Mouse (Mus musculus): ENCODE results near the gene Kcnma1. TPM values are rescaled to one million over a fixed set of nuclear protein-coding genes. Genes with fewer than 3 reads are reported as not detected.

The Kcnma1 gene
- polyA plus RNA-seq, 2 experiments = 5.4 to 8.5 TPM

DNA sequence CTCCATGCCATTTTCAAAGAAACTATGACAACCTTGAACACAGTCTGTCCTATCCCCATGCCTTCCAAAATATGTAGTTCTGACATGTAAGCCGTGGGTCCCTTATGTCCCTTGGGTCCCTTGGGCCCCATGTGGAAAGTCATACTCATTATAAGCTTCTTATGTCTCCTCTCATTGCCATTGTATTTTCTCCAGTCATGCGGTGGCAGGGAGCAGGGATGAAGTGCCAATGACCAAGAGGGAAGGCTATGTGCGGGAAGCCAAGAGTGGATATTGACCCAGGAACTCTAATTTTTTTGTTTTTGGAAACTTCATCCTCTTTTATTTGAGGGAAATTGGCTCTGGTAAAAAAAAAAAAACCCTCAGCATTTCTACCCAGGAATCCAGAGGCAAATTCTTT lies 517.5 kb downstream of the Kcnma1 start:
- Histone ChIP-seq H3K9ac (ENCODE audit: low read depth, low read length, severe bottlenecking) (no peak overlapping the region), H3K36me3 (ENCODE audit: control insufficient read depth, insufficient read depth, low read length) (no peaks in the 10 kb centered on the region), H3K4me2 (replicated peaks; ENCODE audit: low read depth, low read length, severe bottlenecking) (no peak overlapping the region), H3K9me3 (ENCODE audit: control insufficient read depth, low read length) (no peaks in the 10 kb centered on the region), H3K4me3 (replicated peaks; ENCODE audit: low read length) (no peak overlapping the region), H3K27ac (replicated peaks; ENCODE audit: low read depth, low read length) (no peak overlapping the region), H3K4me1 (ENCODE audit: control insufficient read depth, insufficient read depth, low read length) (peaks cover 4% of the 10 kb centered on the region), H3K27me3 (ENCODE audit: control insufficient read depth, insufficient read depth, low read length) (no peaks in the 10 kb centered on the region)
- no peak for DNase-seq (ENCODE audit: low spot score)
- WGBS = 93% methylated on average over 3 of the region's 3 CpGs
- no peak for TF ChIP-seq POLR2A (IDR thresholded peaks at IDR 0.05; ENCODE audit: borderline replicate concordance, extremely low read depth, insufficient read depth, insufficient read length)
- no peak for ATAC-seq (ENCODE audit: low FRiP score, low read depth)

DNA sequence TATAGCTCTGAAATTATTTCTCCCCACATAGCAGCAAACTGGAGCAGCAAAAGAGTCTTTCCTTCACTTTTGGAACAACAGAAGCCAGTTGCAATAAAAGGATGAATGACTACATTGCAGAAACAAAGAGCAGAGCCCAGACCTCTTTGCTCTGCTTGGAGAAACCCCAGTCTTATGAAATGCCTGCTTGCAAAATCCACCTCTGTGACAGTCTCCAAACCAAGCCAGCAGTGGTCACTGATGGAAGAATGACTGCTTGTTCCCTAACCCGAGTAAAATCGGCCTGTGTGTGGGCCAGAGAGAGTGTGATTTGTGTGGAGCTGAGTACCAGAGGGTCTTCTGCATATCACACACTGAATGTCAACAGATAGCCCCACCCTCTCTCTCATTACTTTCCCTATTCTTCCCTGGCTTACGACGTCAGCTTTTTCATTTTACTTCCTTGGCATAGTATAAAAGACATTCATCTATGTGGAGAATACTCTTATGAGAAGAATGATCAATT lies 518.0 kb downstream of the Kcnma1 start:
- TF ChIP-seq POLR2A (IDR thresholded peaks at IDR 0.05; ENCODE audit: borderline replicate concordance, extremely low read depth, insufficient read depth, insufficient read length) = no peak
- Histone ChIP-seq H3K4me2 (replicated peaks; ENCODE audit: low read depth, low read length, severe bottlenecking) (no peak overlapping the region), H3K4me3 (replicated peaks; ENCODE audit: low read length) (no peak overlapping the region), H3K4me1 (ENCODE audit: control insufficient read depth, insufficient read depth, low read length) (peaks cover 2% of the 10 kb centered on the region; the same call in 1 of the 2 replicates), H3K27ac (replicated peaks; ENCODE audit: low read depth, low read length) (no peak overlapping the region), H3K27me3 (ENCODE audit: control insufficient read depth, insufficient read depth, low read length) (no peaks in the 10 kb centered on the region), H3K9ac (ENCODE audit: low read depth, low read length, severe bottlenecking) (no peak overlapping the region), H3K9me3 (ENCODE audit: control insufficient read depth, low read length) (no peaks in the 10 kb centered on the region), H3K36me3 (ENCODE audit: control insufficient read depth, insufficient read depth, low read length) (no peaks in the 10 kb centered on the region)
- ATAC-seq (ENCODE audit: low FRiP score, low read depth) (no peak), DNase-seq (ENCODE audit: low spot score) (no peak)
- 74% methylated on average over 4 of the region's 4 CpGs for WGBS

GRCm38 (mm10) chr14:23494496-23494800 lies 519.8 kb downstream of the Kcnma1 start:
- H3K27ac ChIP-seq (replicated peaks; ENCODE audit: low read depth, low read length) = no peak overlapping the region; the same call in 1 of the 2 replicates
- H3K36me3 ChIP-seq (ENCODE audit: control insufficient read depth, insufficient read depth, low read length) = no peaks in the 10 kb centered on the region
- H3K27me3 ChIP-seq (ENCODE audit: control insufficient read depth, insufficient read depth, low read length) = no peaks in the 10 kb centered on the region
- H3K4me3 ChIP-seq (replicated peaks; ENCODE audit: low read length) = no peak overlapping the region
- H3K4me2 ChIP-seq (replicated peaks; ENCODE audit: low read depth, low read length, severe bottlenecking) = no peak overlapping the region
- no peak for DNase-seq (ENCODE audit: low spot score)
- peak; percentile 71 for ATAC-seq (ENCODE audit: low FRiP score, low read depth)
- peaks cover 2% of the 10 kb centered on the region; the same call in 1 of the 2 replicates for H3K4me1 ChIP-seq (ENCODE audit: control insufficient read depth, insufficient read depth, low read length)
- H3K9me3 ChIP-seq (ENCODE audit: control insufficient read depth, low read length) = no peaks in the 10 kb centered on the region
- no peak overlapping the region for H3K9ac ChIP-seq (ENCODE audit: low read depth, low read length, severe bottlenecking)
- 62% methylated on average over 3 of the region's 3 CpGs for WGBS
- no peak for TF ChIP-seq POLR2A (IDR thresholded peaks at IDR 0.05; ENCODE audit: borderline replicate concordance, extremely low read depth, insufficient read depth, insufficient read length)

GRCm38 (mm10) chr14:23493750-23494495 lies 520.4 kb downstream of the Kcnma1 start:
- Histone ChIP-seq H3K4me1 (ENCODE audit: control insufficient read depth, insufficient read depth, low read length) (peaks cover 2% of the 10 kb centered on the region; the same call in 1 of the 2 replicates), H3K9me3 (ENCODE audit: control insufficient read depth, low read length) (no peaks in the 10 kb centered on the region), H3K4me3 (replicated peaks; ENCODE audit: low read length) (no peak overlapping the region), H3K4me2 (replicated peaks; ENCODE audit: low read depth, low read length, severe bottlenecking) (no peak overlapping the region), H3K27me3 (ENCODE audit: control insufficient read depth, insufficient read depth, low read length) (no peaks in the 10 kb centered on the region), H3K9ac (ENCODE audit: low read depth, low read length, severe bottlenecking) (no peak overlapping the region), H3K27ac (replicated peaks; ENCODE audit: low read depth, low read length) (0 out of 2 replicates have a peak overlapping the region, but pooled peaks have one; percentile 26), H3K36me3 (ENCODE audit: control insufficient read depth, insufficient read depth, low read length) (no peaks in the 10 kb centered on the region)
- no peak for TF ChIP-seq POLR2A (IDR thresholded peaks at IDR 0.05; ENCODE audit: borderline replicate concordance, extremely low read depth, insufficient read depth, insufficient read length)
- ATAC-seq (ENCODE audit: low FRiP score, low read depth) (peak; percentile 30; the same call in 1 of the 2 replicates), DNase-seq (ENCODE audit: low spot score) (peak; percentile 70)
- WGBS = 55% methylated on average over 8 of the region's 8 CpGs

DNA sequence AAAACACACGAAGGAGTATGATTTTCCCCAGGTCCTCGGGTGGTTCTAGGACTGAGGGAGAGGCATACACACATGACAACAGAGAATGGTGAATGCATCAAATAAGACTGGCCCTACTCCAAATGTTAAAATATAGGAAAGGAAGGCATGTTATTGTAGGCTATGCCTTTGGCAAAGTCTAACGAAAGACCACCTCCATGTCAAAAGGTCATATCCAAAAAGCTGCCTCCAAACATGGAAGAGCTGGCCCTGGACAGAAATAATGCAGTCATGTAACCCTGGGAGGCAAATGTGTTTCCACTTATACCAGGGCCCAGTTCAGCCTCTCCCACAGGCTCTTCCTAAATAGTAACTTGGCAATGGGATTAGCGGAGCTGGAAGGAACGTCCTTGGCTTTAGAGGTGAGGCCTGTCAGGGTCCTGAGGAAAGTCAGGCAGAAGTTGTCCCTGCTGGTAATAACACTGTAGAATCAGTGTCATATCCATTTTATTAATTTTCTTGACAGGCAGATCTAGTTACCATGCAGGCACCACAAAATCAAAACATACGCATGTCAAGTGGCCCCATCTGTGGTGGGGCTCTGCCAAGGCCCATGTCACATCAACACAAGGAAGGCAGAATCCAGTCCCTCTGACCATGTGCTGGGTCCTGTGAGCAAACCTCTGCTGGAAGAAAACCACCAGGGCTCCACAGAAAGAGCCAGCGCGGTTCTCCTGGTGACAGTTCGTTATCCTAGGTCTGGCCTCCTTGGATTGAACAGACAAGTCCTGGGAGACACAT lies 521.5 kb downstream of the Kcnma1 start:
- DNase-seq (ENCODE audit: low spot score) = peak; percentile 25
- no peaks in the 10 kb centered on the region for H3K36me3 ChIP-seq (ENCODE audit: control insufficient read depth, insufficient read depth, low read length)
- H3K27me3 ChIP-seq (ENCODE audit: control insufficient read depth, insufficient read depth, low read length) = no peaks in the 10 kb centered on the region
- 0 out of 2 replicates have a peak overlapping the region, but pooled peaks have one; percentile 26 for H3K27ac ChIP-seq (replicated peaks; ENCODE audit: low read depth, low read length)
- H3K9ac ChIP-seq (ENCODE audit: low read depth, low read length, severe bottlenecking) = no peak overlapping the region
- H3K9me3 ChIP-seq (ENCODE audit: control insufficient read depth, low read length) = no peaks in the 10 kb centered on the region
- no peak for ATAC-seq (ENCODE audit: low FRiP score, low read depth)
- H3K4me1 ChIP-seq (ENCODE audit: control insufficient read depth, insufficient read depth, low read length) = peaks cover 2% of the 10 kb centered on the region; the same call in 1 of the 2 replicates
- no peak for TF ChIP-seq POLR2A (IDR thresholded peaks at IDR 0.05; ENCODE audit: borderline replicate concordance, extremely low read depth, insufficient read depth, insufficient read length)
- WGBS = 71% methylated on average over 9 of the region's 9 CpGs
- no peak overlapping the region for H3K4me3 ChIP-seq (replicated peaks; ENCODE audit: low read length)
- H3K4me2 ChIP-seq (replicated peaks; ENCODE audit: low read depth, low read length, severe bottlenecking) = no peak overlapping the region

All from limb, embryonic 14.5 days (tissue).